Mouse (Mus musculus): Measurements from ENCODE around the gene Schip1.

GRCm38 (mm10) chr3:68469643-68470042 lies 405.0 kb downstream of the Schip1 start:
- TF ChIP-seq CTCF (conservative IDR thresholded peaks at IDR 0.05; ENCODE audit: insufficient read depth, insufficient read length, low read depth, low read length) (peak; percentile 50; the same call in 1 of the 2 replicates), POLR2A (IDR thresholded peaks at IDR 0.05; ENCODE audit: low read depth, low read length) (no peak)

All from kidney, adult 2 months (tissue).